Mouse (Mus musculus): ENCODE results near the gene Pgm1. TPM values are rescaled to one million over a fixed set of nuclear protein-coding genes. Genes with fewer than 3 reads are reported as not detected.

Gene Pgm1
- polyA plus RNA-seq (2014; fragmentation: Nextera tagmentation; extraction: Ambion mirVana), result 271 and 274 TPM in 2 replicates

- Histone ChIP-seq H3K4me2 (ENCODE audit: low read length) (peak within 1 kb of the TSS; percentile 68), H3K36me3 (ENCODE audit: control insufficient read depth, insufficient read depth, low read length) (peaks cover 15% of the 10 kb centered on the region), H3K4me3 (ENCODE audit: control insufficient read depth in 1 of 2, insufficient read depth in 1 of 2, low read depth in 1 of 2, low read length in 2 of 2) (peak within 1 kb of the TSS; percentile 64 to 94), H3K9me3 (ENCODE audit: control insufficient read depth, low read length) (no peaks in the 10 kb centered on the region), H3K27me3 (ENCODE audit: control insufficient read depth, insufficient read depth, low read length) (no peaks in the 10 kb centered on the region), H3K27ac (replicated peaks in 1 of 2; ENCODE audit: control insufficient read depth in 1 of 2, insufficient read depth in 1 of 2, low read depth in 2 of 2, low read length in 2 of 2) (peak within 1 kb of the TSS; percentile 99), H3K9ac (ENCODE audit: low read length) (peak within 1 kb of the TSS; percentile 88), H3K4me1 (ENCODE audit: control insufficient read depth in 2 of 2, insufficient read depth in 2 of 2, low read length in 2 of 2) (peaks cover 12 to 26% of the 10 kb centered on the region in 2 experiments)
- WGBS, result 4% methylated on average over 23 of the region's 23 CpGs
- ATAC-seq (ENCODE audit: insufficient number of reproducible peaks, insufficient read depth, low FRiP score, low read depth), result peak; percentile 87
Measured at GRCm38 (mm10) chr4:99929149-99929612, at the start of gene Pgm1. Gene Pgm1 (plus strand): TSS chr4:99929414.

- Histone ChIP-seq H3K9me3 (ENCODE audit: control insufficient read depth, low read length) (no peaks in the 10 kb centered on the region), H3K9ac (ENCODE audit: low read length) (no peak overlapping the region), H3K4me3 (ENCODE audit: control insufficient read depth in 1 of 2, insufficient read depth in 1 of 2, low read depth in 1 of 2, low read length in 2 of 2) (no peak overlapping the region), H3K27me3 (ENCODE audit: control insufficient read depth, insufficient read depth, low read length) (no peaks in the 10 kb centered on the region), H3K4me1 (ENCODE audit: control insufficient read depth in 2 of 2, insufficient read depth in 2 of 2, low read length in 2 of 2) (peaks cover 0 to 7% of the 10 kb centered on the region in 2 experiments; a peak in 2 of 4 replicates), H3K27ac (replicated peaks in 1 of 2; ENCODE audit: control insufficient read depth in 1 of 2, insufficient read depth in 1 of 2, low read depth in 2 of 2, low read length in 2 of 2) (no peak overlapping the region), H3K36me3 (ENCODE audit: control insufficient read depth, insufficient read depth, low read length) (no peaks in the 10 kb centered on the region), H3K4me2 (ENCODE audit: low read length) (no peak overlapping the region)
- ATAC-seq (ENCODE audit: insufficient number of reproducible peaks, insufficient read depth, low FRiP score, low read depth), result no peak
Measured at GRCm38 (mm10) chr4:99881882-99882281, 47.3 kb upstream of the Pgm1 start.

GRCm38 (mm10) chr4:99882405-99882804 lies 46.8 kb upstream of the Pgm1 start:
- Histone ChIP-seq H3K9me3 (ENCODE audit: control insufficient read depth, low read length) (no peaks in the 10 kb centered on the region), H3K9ac (ENCODE audit: low read length) (no peak overlapping the region), H3K4me1 (ENCODE audit: control insufficient read depth in 2 of 2, insufficient read depth in 2 of 2, low read length in 2 of 2) (peaks cover 0 to 7% of the 10 kb centered on the region in 2 experiments; a peak in 2 of 4 replicates), H3K27me3 (ENCODE audit: control insufficient read depth, insufficient read depth, low read length) (no peaks in the 10 kb centered on the region), H3K27ac (replicated peaks in 1 of 2; ENCODE audit: control insufficient read depth in 1 of 2, insufficient read depth in 1 of 2, low read depth in 2 of 2, low read length in 2 of 2) (peak overlapping the region; percentile 45 to 47; a peak in 3 of 4 replicates), H3K4me2 (ENCODE audit: low read length) (peak overlapping the region; percentile 27), H3K36me3 (ENCODE audit: control insufficient read depth, insufficient read depth, low read length) (no peaks in the 10 kb centered on the region), H3K4me3 (ENCODE audit: control insufficient read depth in 1 of 2, insufficient read depth in 1 of 2, low read depth in 1 of 2, low read length in 2 of 2) (no peak overlapping the region)
- no peak for ATAC-seq (ENCODE audit: insufficient number of reproducible peaks, insufficient read depth, low FRiP score, low read depth)

- ATAC-seq (ENCODE audit: insufficient number of reproducible peaks, insufficient read depth, low FRiP score, low read depth), result no peak
- no peaks in the 10 kb centered on the region for H3K27me3 ChIP-seq (ENCODE audit: control insufficient read depth, insufficient read depth, low read length)
- H3K4me1 ChIP-seq (ENCODE audit: control insufficient read depth in 2 of 2, insufficient read depth in 2 of 2, low read length in 2 of 2), result no peaks in the 10 kb centered on the region
- no peak overlapping the region for H3K4me2 ChIP-seq (ENCODE audit: low read length)
- H3K9ac ChIP-seq (ENCODE audit: low read length), result no peak overlapping the region
- H3K36me3 ChIP-seq (ENCODE audit: control insufficient read depth, insufficient read depth, low read length), result no peaks in the 10 kb centered on the region
- no peak overlapping the region for H3K27ac ChIP-seq (replicated peaks in 1 of 2; ENCODE audit: control insufficient read depth in 1 of 2, insufficient read depth in 1 of 2, low read depth in 2 of 2, low read length in 2 of 2)
- 61% methylated on average over 4 of the region's 4 CpGs for WGBS
- no peaks in the 10 kb centered on the region for H3K9me3 ChIP-seq (ENCODE audit: control insufficient read depth, low read length)
- no peak overlapping the region for H3K4me3 ChIP-seq (ENCODE audit: control insufficient read depth in 1 of 2, insufficient read depth in 1 of 2, low read depth in 1 of 2, low read length in 2 of 2)
Measured at GRCm38 (mm10) chr4:99913894-99914451, 15.2 kb upstream of the Pgm1 start.

- Histone ChIP-seq H3K9me3 (ENCODE audit: control insufficient read depth, low read length) (no peaks in the 10 kb centered on the region), H3K4me1 (ENCODE audit: control insufficient read depth in 2 of 2, insufficient read depth in 2 of 2, low read length in 2 of 2) (peaks cover 11 to 17% of the 10 kb centered on the region in 2 experiments), H3K27ac (replicated peaks in 1 of 2; ENCODE audit: control insufficient read depth in 1 of 2, insufficient read depth in 1 of 2, low read depth in 2 of 2, low read length in 2 of 2) (no peak overlapping the region), H3K27me3 (ENCODE audit: control insufficient read depth, insufficient read depth, low read length) (no peaks in the 10 kb centered on the region), H3K9ac (ENCODE audit: low read length) (no peak overlapping the region), H3K36me3 (ENCODE audit: control insufficient read depth, insufficient read depth, low read length) (no peaks in the 10 kb centered on the region), H3K4me2 (ENCODE audit: low read length) (no peak overlapping the region), H3K4me3 (ENCODE audit: control insufficient read depth in 1 of 2, insufficient read depth in 1 of 2, low read depth in 1 of 2, low read length in 2 of 2) (no peak overlapping the region)
- ATAC-seq (ENCODE audit: insufficient number of reproducible peaks, insufficient read depth, low FRiP score, low read depth), result no peak
- whole genome bisulfite sequencing, result 87% methylated on average over 4 of the region's 4 CpGs
Measured at GRCm38 (mm10) chr4:99926380-99926779, 2.8 kb upstream of the Pgm1 start.

- peak overlapping the region in 1 of 2 experiments; percentile 64; a peak in 2 of 4 replicates for H3K4me3 ChIP-seq (ENCODE audit: control insufficient read depth in 1 of 2, insufficient read depth in 1 of 2, low read depth in 1 of 2, low read length in 2 of 2)
- no peaks in the 10 kb centered on the region for H3K9me3 ChIP-seq (ENCODE audit: control insufficient read depth, low read length)
- no peak for ATAC-seq (ENCODE audit: insufficient number of reproducible peaks, insufficient read depth, low FRiP score, low read depth)
- no peaks in the 10 kb centered on the region for H3K27me3 ChIP-seq (ENCODE audit: control insufficient read depth, insufficient read depth, low read length)
- peak overlapping the region; percentile 32 for H3K9ac ChIP-seq (ENCODE audit: low read length)
- peaks cover 15% of the 10 kb centered on the region for H3K36me3 ChIP-seq (ENCODE audit: control insufficient read depth, insufficient read depth, low read length)
- H3K27ac ChIP-seq (replicated peaks in 1 of 2; ENCODE audit: control insufficient read depth in 1 of 2, insufficient read depth in 1 of 2, low read depth in 2 of 2, low read length in 2 of 2), result peak overlapping the region; percentile 99
- peaks cover 12 to 26% of the 10 kb centered on the region in 2 experiments for H3K4me1 ChIP-seq (ENCODE audit: control insufficient read depth in 2 of 2, insufficient read depth in 2 of 2, low read length in 2 of 2)
- 13% methylated on average over 6 of the region's 6 CpGs for whole genome bisulfite sequencing
- H3K4me2 ChIP-seq (ENCODE audit: low read length), result peak overlapping the region; percentile 68
Measured at GRCm38 (mm10) chr4:99928521-99928920, 693 bp upstream of the Pgm1 start.

GRCm38 (mm10) chr4:99929613-99930517 lies 651 bp downstream of the Pgm1 start, which contains the start of gene Itgb3bp:
Gene Itgb3bp (minus strand): TSS chr4:99929813.
- peaks cover 15% of the 10 kb centered on the region for H3K36me3 ChIP-seq (ENCODE audit: control insufficient read depth, insufficient read depth, low read length)
- no peaks in the 10 kb centered on the region for H3K27me3 ChIP-seq (ENCODE audit: control insufficient read depth, insufficient read depth, low read length)
- H3K27ac ChIP-seq (replicated peaks in 1 of 2; ENCODE audit: control insufficient read depth in 1 of 2, insufficient read depth in 1 of 2, low read depth in 2 of 2, low read length in 2 of 2), result peak within 1 kb of the TSS; percentile 99
- WGBS, result under 1% methylated on average over 50 of the region's 57 CpGs
- H3K4me2 ChIP-seq (ENCODE audit: low read length), result peak within 1 kb of the TSS; percentile 68
- no peaks in the 10 kb centered on the region for H3K9me3 ChIP-seq (ENCODE audit: control insufficient read depth, low read length)
- H3K4me1 ChIP-seq (ENCODE audit: control insufficient read depth in 2 of 2, insufficient read depth in 2 of 2, low read length in 2 of 2), result peaks cover 13 to 26% of the 10 kb centered on the region in 2 experiments
- H3K4me3 ChIP-seq (ENCODE audit: control insufficient read depth in 1 of 2, insufficient read depth in 1 of 2, low read depth in 1 of 2, low read length in 2 of 2), result peak within 1 kb of the TSS; percentile 64 to 94
- peak within 1 kb of the TSS; percentile 88 for H3K9ac ChIP-seq (ENCODE audit: low read length)
- ATAC-seq (ENCODE audit: insufficient number of reproducible peaks, insufficient read depth, low FRiP score, low read depth), result peak; percentile 89

All from heart, embryonic 14.5 days (tissue).